Mouse (Mus musculus): Measurements from ENCODE around the gene Gak. TPM values are rescaled to one million over a fixed set of nuclear protein-coding genes. Genes with fewer than 3 reads are reported as not detected.

Gene Gak
- total RNA-seq (2023) = 100 to 1,000 TPM; 106 to 118 TPM

DNA sequence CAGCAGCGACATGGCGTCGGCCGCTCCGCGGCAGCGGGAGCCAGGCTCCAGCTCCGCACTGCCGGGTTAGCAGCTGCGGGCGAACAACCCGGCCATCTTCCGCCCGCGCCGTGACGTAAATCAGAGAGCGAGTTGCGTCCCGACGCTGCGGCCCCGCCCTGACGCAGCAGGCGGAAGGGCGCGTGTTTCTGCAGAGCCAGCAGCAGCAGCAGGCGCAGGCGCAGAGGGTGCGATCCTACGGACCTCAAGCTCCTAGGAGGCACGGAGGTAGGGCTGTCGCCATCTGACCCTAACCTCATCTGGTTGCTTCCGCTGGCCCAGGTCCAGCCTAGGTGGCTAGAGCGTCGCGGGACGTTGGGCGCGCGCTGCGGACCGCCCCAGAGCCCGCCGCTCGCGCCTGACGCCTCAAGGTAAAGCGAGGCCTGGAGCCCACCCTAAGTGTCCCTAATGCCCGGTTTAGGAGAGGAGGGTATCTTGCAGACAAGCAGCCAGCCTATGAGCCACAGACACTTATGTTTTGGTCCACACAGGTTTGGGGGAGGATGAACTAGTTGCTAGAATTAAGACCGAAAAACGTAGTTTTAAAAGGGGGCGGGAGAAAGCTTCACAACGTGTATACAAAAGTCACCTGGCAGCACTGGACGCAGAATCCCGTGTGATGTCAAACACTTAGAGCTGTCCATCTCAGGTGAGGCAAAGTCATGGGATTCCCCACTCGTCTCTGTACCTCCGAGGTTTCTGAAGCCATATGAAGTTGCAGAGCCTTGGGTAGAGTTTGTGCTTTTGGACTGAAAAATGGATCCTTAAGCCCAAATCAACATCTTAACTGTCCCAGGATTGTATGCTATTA, at the start of gene Gak, which contains the start of gene Tmem175:
TSS of gene Gak (minus strand) at position 122 of the 850 bp plus-strand sequence.
TSS of gene Tmem175 (plus strand) at position 137 of the 850 bp plus-strand sequence.

DNA sequence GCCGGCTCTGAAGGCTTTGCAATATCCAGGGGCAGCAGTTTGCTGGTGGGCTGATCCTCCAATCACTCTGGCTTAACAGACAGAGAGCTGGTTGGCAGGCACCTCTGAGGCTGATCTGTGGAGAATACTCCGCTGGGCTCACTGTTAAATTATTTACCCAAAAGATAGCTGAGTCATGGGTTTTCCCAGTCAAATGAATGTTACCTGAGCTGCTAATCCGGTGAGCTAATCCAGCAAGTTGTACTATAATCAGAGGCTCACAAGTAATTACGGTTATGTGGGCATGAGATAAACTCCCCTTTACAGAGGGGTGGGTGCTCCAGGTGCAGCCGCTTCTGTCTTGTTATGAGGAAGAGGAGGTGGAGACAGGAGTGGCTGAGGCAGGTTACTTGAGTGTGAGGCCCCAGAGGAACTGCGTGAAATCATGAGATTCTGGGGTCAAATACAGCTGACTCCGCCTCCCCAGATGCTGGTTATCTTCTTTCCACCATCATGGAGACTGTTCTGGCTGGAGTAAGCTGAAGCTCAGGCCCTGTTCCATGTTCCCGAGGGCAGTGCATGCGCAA, 45.8 kb upstream of the Gak start, which contains the start of gene Slc26a1:
TSS of gene Slc26a1 (minus strand) at position 319 of the 566 bp plus-strand sequence.

DNA sequence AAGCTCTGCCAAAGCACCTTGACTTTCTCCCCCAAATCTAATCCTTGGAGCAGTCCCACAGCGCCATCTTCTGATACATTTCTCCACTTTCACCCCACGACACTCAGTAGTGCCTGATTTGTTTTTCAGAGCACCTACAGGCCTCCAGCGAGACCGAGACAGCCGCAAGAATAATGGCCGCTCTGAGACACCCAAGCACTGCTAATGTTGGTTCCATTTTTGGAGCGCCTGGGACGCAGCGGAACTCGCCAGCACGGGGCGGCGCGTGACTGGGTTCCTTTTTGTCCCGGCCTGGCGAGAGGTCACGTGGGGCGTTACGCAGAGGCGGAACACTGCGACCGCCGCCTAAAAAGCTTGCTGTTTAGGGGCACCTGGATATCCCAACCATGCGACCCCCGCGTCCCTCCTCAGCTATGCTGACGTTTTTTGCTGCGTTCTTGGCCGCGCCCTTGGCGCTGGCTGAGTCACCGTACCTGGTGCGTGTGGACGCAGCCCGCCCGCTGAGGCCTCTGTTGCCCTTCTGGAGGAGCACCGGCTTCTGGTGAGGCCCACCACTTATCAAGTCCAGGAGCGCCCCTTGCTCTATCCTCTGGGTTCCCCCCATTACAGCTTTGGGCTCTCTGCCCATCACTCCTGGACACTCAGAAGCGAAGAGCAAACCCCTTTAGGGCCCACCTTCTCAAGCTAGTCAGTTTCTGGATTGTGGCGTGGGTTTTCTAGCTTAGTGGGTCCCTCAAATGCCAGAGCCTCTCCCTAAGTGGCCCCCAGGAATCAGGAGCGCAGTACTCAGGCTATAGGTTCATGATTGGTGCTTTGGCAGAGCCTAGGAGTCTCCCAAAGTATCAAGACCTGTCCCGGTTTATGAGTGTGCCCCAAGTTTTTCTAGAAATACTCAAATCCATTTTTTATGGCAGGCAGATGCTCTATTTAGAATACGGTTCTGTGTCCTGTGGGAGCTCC, 39.7 kb upstream of the Gak start, which contains the start of gene Dgkq:
TSS of gene Dgkq (minus strand) at position 696 of the 960 bp plus-strand sequence.

DNA sequence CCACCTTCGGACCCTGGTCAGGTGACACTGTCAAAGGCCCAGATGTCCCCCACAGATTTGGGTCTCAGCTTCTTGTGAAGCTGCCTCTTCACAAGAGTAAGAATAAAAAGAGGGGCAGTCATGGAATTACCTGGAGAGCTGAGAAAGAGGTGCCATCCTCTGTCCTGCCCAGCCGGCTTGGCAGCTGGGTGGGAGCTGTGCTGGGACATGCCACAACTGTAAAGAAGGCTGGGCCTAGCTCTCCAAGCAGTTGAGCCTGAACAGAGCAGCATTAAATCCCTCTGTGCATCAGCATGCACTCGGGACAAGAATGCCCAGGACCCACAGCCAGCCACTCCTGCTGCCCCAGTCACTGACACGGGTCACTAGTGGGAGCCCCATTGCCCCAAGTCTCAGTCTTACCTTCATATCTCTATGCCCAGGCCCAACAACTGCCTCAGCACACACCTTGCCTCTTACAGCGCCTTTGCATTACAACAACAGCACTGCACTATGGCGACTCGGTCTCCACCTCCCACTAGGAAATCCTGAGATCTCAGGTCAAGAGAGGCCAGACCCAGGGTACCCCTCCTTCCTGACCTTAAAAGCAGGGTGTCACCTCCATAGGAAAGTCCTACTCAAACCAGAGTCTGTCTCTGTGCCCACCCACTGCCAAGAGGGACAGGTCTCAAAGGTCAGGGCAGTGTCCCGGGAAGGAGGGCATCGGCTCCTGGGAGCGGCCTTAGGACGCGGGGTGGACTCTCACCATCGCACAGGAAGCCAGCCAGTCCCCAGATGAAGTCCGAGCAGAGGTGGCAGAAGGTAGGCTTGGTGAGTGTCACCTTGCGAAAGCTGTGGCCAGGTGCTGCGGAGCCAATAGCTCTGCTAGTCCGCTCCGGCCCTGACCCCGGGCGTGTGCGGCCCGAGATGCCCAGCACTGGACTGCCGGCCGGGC, 30.4 kb upstream of the Gak start, which contains the start of gene Idua:
TSS of gene Idua (plus strand) at position 634 of the 934 bp plus-strand sequence.

DNA sequence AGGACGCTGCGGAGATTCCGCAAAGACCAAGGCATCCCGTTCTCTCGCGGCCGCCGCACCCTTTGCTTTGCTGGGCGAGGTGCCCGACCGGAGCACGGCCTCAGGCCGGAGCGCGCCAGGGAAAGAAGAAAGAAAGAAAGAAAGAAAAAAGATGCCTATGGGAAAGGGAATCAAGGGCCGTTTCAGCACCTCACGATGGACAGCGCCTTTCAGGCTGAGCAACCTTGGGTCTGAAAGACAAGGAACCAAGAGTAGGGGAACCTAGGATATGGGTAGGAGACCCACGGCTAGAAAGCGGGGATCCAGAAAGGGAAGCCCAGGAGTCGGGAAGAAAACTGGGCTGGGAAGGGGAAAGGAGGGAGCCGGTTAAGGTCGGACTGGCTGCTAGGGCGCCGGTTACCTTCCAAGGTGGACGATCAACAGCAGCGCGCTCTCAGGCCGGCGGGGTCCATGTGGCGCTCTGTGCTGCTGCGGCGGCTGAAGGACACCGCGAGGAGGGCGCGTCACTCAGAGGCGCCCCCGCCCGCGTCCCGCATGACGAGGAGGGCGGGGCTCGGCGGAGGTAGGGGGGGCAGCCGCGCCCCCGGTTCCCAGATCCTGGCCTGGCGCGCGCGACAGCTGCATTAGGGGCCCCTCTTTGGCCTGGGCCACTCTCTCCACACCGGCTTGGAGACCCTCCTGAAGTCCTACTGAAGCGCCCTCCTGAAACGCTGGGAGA, 79.9 kb downstream of the Gak start, which contains the start of gene Cplx1:
TSS of gene Cplx1 (minus strand) at position 536 of the 718 bp plus-strand sequence.

Other genes starting within 250 kb of the Gak start
- gene Pde6b, start 241.4 kb downstream of the Gak start, total RNA-seq (2023) = not detected
- gene Atp5k, start 195.3 kb downstream of the Gak start, total RNA-seq (2023) = 100 to 1,000 TPM in 1 of 2 experiments, 10 to 100 TPM in 1; 83.7 to 101 TPM
- 10 to 100 TPM; 18.4 to 20.4 TPM for gene Mfsd7a, start 180.9 kb downstream of the Gak start, total RNA-seq (2023)
- 10 to 100 TPM; 17.4 to 21.5 TPM for gene Pcgf3, start 168.5 kb downstream of the Gak start, total RNA-seq (2023)
- gene Cplx1, start 79.7 kb downstream of the Gak start, total RNA-seq (2023) = not detected
- 10 to 100 TPM; 12.3 to 12.4 TPM for gene Tmem175, start within 50 bp of the Gak start, total RNA-seq (2023)
- 10 to 100 TPM; 15.5 to 16.1 TPM for gene Idua, start 30.6 kb upstream of the Gak start, total RNA-seq (2023)
- gene Dgkq, start 39.9 kb upstream of the Gak start, total RNA-seq (2023) = 10 to 100 TPM; 10.8 to 15.6 TPM
- 1 to 10 TPM; 1.4 to 2.9 TPM for gene Slc26a1, start 45.8 kb upstream of the Gak start, total RNA-seq (2023)
- 1 to 10 TPM; 2.0 to 3.4 TPM for gene Fgfrl1, start 62.6 kb upstream of the Gak start, total RNA-seq (2023)
- 1 to 10 TPM; 1.9 to 2.3 TPM for gene Rnf212, start 145.2 kb upstream of the Gak start, total RNA-seq (2023)
- gene Tmed11, start 165.6 kb upstream of the Gak start, total RNA-seq (2023) = not detected
- not detected for gene Vmn2r8, start 179.1 kb upstream of the Gak start, total RNA-seq (2023)
- not detected for gene Vmn2r9, start 222.8 kb upstream of the Gak start, total RNA-seq (2023)